Mouse (Mus musculus) erythroblast, embryonic 14.5 days (primary cell): Measurements from ENCODE around the gene Grhl3.

Source experiments
- GATA1 ChIP-seq: IDR thresholded peaks from 2 replicates; pipeline ENCODE4 v1.6.1; 2012; ENCODE audit warnings: low read length, inconsistent platforms, mixed read lengths
- TAL1 ChIP-seq: IDR thresholded peaks from 3 replicates; pipeline ENCODE4 v1.6.1; 2012; ENCODE audit warnings: low read length, inconsistent platforms, mixed read lengths

DNA sequence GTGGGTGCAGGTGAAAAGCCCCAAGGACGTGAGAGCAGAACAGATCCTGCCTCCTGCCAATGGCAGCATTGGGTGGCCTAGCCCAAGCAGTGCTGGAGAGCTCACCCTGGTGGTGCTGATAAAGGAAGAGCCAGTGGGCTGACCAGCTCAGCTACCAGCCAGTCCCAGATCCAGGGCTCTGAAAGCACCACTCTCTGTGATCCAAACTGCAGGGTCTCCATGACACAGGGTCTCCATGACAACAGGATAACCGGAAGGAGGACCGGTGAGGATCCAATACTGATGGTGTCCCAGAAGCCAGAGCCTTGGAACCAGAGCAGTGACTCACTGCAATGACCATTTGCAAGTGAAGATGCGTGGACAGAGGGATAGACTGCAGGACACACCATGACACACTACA, 43.6 kb upstream of the Grhl3 start:
- TF ChIP-seq GATA1 (no peak), TAL1 (no peak)
